In genomic region chr7:113601803-113602202, GRCm38 (mm10) we compare ENCODE assay signal across 27 mouse cellular contexts.
"Had no signal": no experiment of that assay in that cellular context is flagged by ENCODE, and none has a peak within 500 bp of the region (broad histone marks: within the 10 kb centered on the region; RNA-seq: fewer than 3 reads in every experiment).

No protein-coding gene starts in this region.

- H3K9me3 ChIP-seq: embryonic facial prominence, embryonic 10.5 days; embryonic facial prominence, embryonic 12.5 days; embryonic facial prominence, embryonic 13.5 days; embryonic facial prominence, embryonic 15.5 days; forebrain, embryonic 10.5 days; forebrain, embryonic 12.5 days; forebrain, embryonic 13.5 days; forebrain, embryonic 15.5 days had no signal

- H3K36me3 ChIP-seq: embryonic facial prominence, embryonic 10.5 days; embryonic facial prominence, embryonic 12.5 days; embryonic facial prominence, embryonic 13.5 days; embryonic facial prominence, embryonic 15.5 days; forebrain, embryonic 10.5 days; forebrain, embryonic 12.5 days; forebrain, embryonic 15.5 days had no signal

- H3K4me3 ChIP-seq: embryonic facial prominence, embryonic 10.5 days; embryonic facial prominence, embryonic 12.5 days; embryonic facial prominence, embryonic 13.5 days; embryonic facial prominence, embryonic 15.5 days; erythroblast, embryonic 14.5 days; forebrain, embryonic 10.5 days; forebrain, embryonic 12.5 days; forebrain, embryonic 13.5 days; forebrain, embryonic 15.5 days; gastrocnemius, adult 2 months; heart, adult 2 months had no signal

- H3K4me2 ChIP-seq: embryonic facial prominence, embryonic 12.5 days; embryonic facial prominence, embryonic 13.5 days; embryonic facial prominence, embryonic 15.5 days; forebrain, embryonic 12.5 days; forebrain, embryonic 13.5 days; forebrain, embryonic 15.5 days had no signal

- H3K27me3 ChIP-seq: embryonic facial prominence, embryonic 12.5 days; embryonic facial prominence, embryonic 13.5 days; forebrain, embryonic 12.5 days; forebrain, embryonic 13.5 days; forebrain, embryonic 15.5 days had no signal

- DNase-seq: cerebellum, adult 2 months; cerebellum, adult 8-10 months; cerebellum, adult 9-10 months; cerebellum, adult 9-11 months; cerebellum, postnatal 10 days; cerebellum, postnatal 14 days; cerebellum, postnatal 25 days; cerebellum, postnatal 36 days; embryo, embryonic 11 days; forebrain, postnatal 0 days; gastrocnemius, adult 2 months; gastrocnemius, postnatal 10 days; gastrocnemius, postnatal 14 days; gastrocnemius, postnatal 25 days; gastrocnemius, postnatal 36 days; heart, adult 18-20 months; heart, adult 2 months had no signal

- ATAC-seq: forebrain, embryonic 13.5 days; forebrain, embryonic 15.5 days; forebrain, embryonic 16.5 days; forebrain, postnatal 0 days had no signal

- H3K4me1 ChIP-seq: embryonic facial prominence, embryonic 12.5 days; forebrain, embryonic 10.5 days; forebrain, embryonic 12.5 days; forebrain, embryonic 13.5 days; forebrain, embryonic 15.5 days had no signal

- H3K27ac ChIP-seq: embryonic facial prominence, embryonic 10.5 days; embryonic facial prominence, embryonic 12.5 days; embryonic facial prominence, embryonic 13.5 days; embryonic facial prominence, embryonic 15.5 days; forebrain, embryonic 10.5 days; forebrain, embryonic 12.5 days; forebrain, embryonic 13.5 days; forebrain, embryonic 15.5 days; gastrocnemius, adult 2 months; heart, adult 2 months had no signal

- H3K9ac ChIP-seq: embryonic facial prominence, embryonic 12.5 days; embryonic facial prominence, embryonic 13.5 days; embryonic facial prominence, embryonic 15.5 days; forebrain, embryonic 12.5 days; forebrain, embryonic 13.5 days; forebrain, embryonic 15.5 days; forebrain, postnatal 0 days had no signal
